Mouse (Mus musculus) splenic B cell, adult 2 months (primary cell): ENCODE measurements around the gene Fam173b.

Experiments used
- DNase-seq: peaks from one replicate; pipeline ENCODE4 v3.0.0-alpha.2; 2011; ENCODE audit warnings: low read depth, low spot score
- H3K27me3 ChIP-seq: 2 replicates; pipeline ENCODE4 v1.6.1; 2012; ENCODE audit warnings: mild to moderate bottlenecking, low read length, moderate library complexity, mixed read lengths; ENCODE audit not compliant: control insufficient read depth, poor library complexity, insufficient read depth, severe bottlenecking
- H3K36me3 ChIP-seq: 2 replicates; pipeline ENCODE4 v1.6.1; 2012; ENCODE audit warnings: mild to moderate bottlenecking, low read length, moderate library complexity, mixed read lengths; ENCODE audit not compliant: control insufficient read depth, poor library complexity, insufficient read depth, severe bottlenecking

Gene Fam173b

GRCm38 (mm10) chr15:31601646-31602374 is at the start of gene Fam173b, which contains the start of gene Cct5:
Gene Fam173b, plus strand, starts transcription at chr15:31601852.
Gene Cct5, minus strand, starts transcription at chr15:31601804.
- H3K36me3 ChIP-seq: no peaks in the 10 kb centered on the region; the same call in 1 of the 2 replicates
- H3K27me3 ChIP-seq: no peaks in the 10 kb centered on the region
- peak; percentile 99 for DNase-seq

GRCm38 (mm10) chr15:31554855-31555254 is 46.8 kb upstream of the Fam173b start:
- no peak for DNase-seq
- no peaks in the 10 kb centered on the region for H3K27me3 ChIP-seq
- no peaks in the 10 kb centered on the region for H3K36me3 ChIP-seq

DNA sequence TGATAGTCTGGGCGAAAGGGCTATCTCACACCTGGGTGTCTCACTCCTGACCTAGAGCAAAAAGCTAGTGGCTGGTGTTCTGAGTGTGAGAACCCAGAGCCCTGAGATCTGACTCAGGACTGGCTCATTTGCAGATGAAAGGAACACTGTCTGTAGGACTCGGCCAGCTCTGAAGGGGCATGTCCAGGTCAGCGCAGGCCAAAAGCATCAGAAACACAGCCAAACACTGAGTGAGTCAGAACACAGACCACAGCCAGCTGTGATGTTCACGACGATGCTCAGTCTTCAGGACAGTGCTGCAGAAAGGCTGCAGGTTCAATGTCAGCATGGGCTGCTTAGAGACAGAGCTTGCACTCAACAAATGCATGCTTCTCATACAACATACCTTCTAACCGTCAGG is 40.3 kb upstream of the Fam173b start:
- H3K36me3 ChIP-seq: no peaks in the 10 kb centered on the region
- DNase-seq: no peak
- H3K27me3 ChIP-seq: no peaks in the 10 kb centered on the region

DNA sequence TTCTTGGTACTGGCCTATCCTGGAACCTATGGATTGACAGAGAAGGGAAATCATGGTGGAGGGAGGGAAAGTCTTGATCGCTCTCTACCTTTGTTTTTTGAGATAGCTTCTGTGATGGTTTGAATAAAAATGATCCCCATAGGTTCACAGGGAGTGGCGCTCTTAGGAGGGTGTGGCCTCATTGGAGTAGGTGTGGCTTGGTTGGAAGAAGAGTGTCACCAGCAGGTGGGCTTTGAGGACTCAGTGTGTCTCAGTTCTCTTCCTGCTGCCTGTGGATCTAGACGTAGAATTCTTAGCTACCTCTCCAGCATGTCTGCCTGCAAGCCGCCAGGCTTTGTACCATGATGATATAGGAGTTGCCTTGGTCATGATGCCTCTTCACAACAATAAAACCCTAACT is 39.7 kb upstream of the Fam173b start:
- Histone ChIP-seq H3K36me3 (no peaks in the 10 kb centered on the region), H3K27me3 (no peaks in the 10 kb centered on the region)
- DNase-seq: no peak

DNA sequence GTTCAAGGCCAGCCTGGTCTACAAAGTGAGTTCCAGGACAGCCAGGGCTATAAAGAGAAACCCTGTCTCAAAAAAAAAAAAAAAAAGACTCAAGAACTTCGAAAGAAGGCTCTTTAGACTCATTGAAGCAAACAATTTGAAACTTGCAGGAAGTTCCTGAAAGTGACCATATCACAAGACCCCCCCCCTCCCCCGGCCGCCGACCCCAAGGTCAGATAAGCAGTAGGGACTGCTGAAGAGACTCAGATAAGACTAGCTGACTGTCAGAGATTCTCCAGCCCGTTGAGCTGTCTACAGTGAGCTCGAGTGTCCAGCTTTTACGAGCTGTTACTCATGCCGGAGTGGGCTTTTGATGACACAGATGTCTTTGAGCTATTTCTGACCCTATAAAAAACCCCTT is 38.8 kb upstream of the Fam173b start:
- Histone ChIP-seq H3K36me3 (no peaks in the 10 kb centered on the region), H3K27me3 (no peaks in the 10 kb centered on the region)
- DNase-seq: no peak

DNA sequence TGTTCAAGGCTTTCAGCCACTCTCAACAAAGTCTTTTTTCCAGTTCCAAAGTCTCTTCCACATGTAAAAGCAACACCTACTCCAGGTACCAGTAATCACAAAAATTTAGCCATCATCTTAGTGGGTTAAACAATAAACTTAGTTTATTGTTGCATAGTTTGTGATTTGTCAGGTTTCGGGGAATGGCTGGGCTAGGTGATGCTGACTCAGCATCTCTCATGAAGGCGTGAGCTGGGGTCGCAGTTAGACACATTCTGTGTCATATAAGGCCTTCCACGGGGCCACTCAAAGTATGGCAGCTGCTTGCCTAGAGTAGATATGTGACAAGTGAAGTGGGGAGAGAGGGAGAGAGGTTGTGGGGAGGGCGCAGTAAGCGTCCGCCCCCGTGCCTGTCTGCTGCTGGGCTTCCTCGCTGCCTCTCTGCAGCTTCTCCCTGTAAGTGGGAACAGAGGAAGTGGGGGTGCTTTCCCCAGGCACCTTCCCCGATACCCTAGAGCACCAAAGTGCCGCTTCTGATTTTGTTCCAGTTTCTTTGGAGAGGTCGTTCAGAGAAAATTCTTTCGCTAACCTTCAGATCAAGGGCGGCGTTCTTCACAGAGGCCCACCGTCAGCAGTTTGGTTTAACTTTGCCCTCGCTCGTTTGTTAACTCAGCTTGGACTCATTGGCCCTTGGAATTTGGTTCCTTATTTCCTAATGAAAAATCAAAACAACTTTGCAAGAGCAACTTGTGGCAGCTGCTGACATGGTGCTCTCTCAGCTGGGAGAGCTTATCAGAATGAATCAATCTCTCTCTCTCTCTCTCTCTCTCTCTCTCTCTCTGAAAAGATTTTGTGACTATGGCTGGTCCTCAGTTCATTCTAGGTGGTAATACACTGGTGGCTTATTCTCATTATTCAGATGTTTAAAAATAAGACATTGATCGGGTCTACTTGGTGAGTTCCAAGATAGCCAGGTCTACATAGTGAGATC is 37.8 kb upstream of the Fam173b start:
- Histone ChIP-seq H3K27me3 (no peaks in the 10 kb centered on the region), H3K36me3 (no peaks in the 10 kb centered on the region)
- DNase-seq: no peak

GRCm38 (mm10) chr15:31565184-31565583 is 36.5 kb upstream of the Fam173b start, which contains the start of gene Cmbl:
Gene Cmbl, plus strand, starts transcription at chr15:31565389.
- Histone ChIP-seq H3K36me3 (no peaks in the 10 kb centered on the region), H3K27me3 (no peaks in the 10 kb centered on the region)
- no peak for DNase-seq

DNA sequence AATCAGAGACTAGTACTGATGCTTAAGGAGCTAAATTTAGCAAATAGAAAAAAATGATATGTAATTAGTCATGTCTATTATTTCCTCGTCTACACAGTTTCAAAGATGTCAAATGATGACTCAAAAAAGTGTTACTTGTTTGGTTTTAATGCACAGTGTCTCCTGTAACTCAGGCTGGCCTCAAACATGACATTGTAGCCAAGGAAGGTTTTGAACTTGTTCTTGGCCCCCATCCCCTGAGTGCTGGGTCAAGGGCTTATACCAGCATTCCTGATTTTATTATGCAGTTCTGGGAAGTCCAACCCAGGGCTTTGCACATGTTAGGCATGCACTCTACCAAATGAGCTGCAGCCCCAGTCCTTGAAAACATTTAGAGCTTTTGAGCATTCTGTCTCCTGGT is 35.9 kb upstream of the Fam173b start:
- no peak for DNase-seq
- no peaks in the 10 kb centered on the region for H3K36me3 ChIP-seq

GRCm38 (mm10) chr15:31567431-31567830 is 34.2 kb upstream of the Fam173b start:
- Histone ChIP-seq H3K36me3 (no peaks in the 10 kb centered on the region), H3K27me3 (no peaks in the 10 kb centered on the region)
- DNase-seq: no peak

More for the DNA sequence above, 35.9 kb upstream of the Fam173b start:
- H3K27me3 ChIP-seq: no peaks in the 10 kb centered on the region

DNA sequence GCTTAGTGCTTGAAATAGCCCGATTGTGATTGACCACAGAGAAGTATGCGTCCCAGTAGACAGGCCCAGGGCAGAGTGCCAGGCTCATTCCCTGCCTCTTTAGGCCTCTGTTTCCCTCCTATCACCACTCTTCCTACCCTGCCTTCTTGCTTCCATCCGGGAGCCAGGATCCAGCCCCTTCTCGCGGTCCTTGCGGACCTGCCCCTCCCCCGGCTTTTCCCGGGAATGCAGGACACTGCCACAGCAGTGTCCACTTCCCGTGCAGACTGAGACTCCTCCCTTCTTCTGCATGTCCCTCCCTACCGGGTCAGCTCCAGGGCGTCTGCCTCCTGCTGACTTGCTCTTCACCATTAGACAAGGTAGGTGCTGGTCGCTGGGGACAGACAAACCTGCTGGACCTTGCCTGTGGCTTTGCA is 33.1 kb upstream of the Fam173b start:
- no peak for DNase-seq
- Histone ChIP-seq H3K27me3 (no peaks in the 10 kb centered on the region), H3K36me3 (no peaks in the 10 kb centered on the region)

DNA sequence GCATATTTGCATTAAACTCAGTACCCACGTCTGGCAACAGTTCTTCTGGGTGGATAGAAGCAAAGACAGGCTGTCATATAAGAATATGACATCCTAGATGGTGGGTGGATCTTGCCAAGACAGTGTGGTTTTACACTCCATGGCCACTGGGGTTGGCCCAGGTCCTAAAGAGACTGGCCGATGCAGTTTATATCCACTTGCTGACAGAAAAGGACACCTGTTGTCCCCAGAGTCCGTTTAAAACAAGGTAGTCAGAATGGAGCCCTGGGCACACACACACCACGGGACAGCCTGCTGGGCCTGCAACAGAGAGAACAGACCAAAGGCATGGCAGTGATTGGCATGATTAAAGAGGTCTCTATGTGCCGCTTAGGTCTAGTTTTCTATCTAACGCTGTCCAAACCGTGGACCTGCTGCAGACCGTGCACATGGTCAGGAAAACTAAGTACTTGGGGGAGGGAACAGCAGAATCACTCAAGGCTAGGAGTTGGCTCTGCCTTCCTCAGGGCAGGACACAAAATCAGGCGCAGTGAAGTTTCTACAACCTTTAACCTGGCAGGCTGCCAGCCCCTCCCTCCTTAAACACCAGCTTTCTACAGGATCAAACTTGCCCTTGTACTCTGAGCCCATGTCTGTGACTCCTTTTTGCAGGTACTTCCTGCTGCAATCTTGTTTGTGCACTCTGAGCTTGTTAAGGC is 32.2 kb upstream of the Fam173b start:
- H3K36me3 ChIP-seq: no peaks in the 10 kb centered on the region
- no peak for DNase-seq
- H3K27me3 ChIP-seq: no peaks in the 10 kb centered on the region

GRCm38 (mm10) chr15:31570959-31571358 is 30.7 kb upstream of the Fam173b start:
- H3K27me3 ChIP-seq: no peaks in the 10 kb centered on the region
- DNase-seq: no peak
- no peaks in the 10 kb centered on the region for H3K36me3 ChIP-seq

GRCm38 (mm10) chr15:31571906-31572722 is 29.5 kb upstream of the Fam173b start:
- H3K36me3 ChIP-seq: no peaks in the 10 kb centered on the region
- peak; percentile 66 for DNase-seq
- no peaks in the 10 kb centered on the region for H3K27me3 ChIP-seq

GRCm38 (mm10) chr15:31573287-31573686 is 28.4 kb upstream of the Fam173b start:
- no peak for DNase-seq
- no peaks in the 10 kb centered on the region for H3K27me3 ChIP-seq
- H3K36me3 ChIP-seq: no peaks in the 10 kb centered on the region
